Mouse (Mus musculus) embryonic fibroblast, embryonic 13.5 days (primary cell): ENCODE data around the gene Hdac8.

ENCODE experiments used
- CTCF ChIP-seq: IDR thresholded peaks from 2 replicates; pipeline ENCODE4 v1.5.1; 2011; ENCODE audit warnings: mild to moderate bottlenecking, control low read depth, low read length, moderate library complexity, borderline replicate concordance; ENCODE audit not compliant: insufficient read depth
- POLR2A ChIP-seq: IDR thresholded peaks from 2 replicates; pipeline ENCODE4 v1.6.1; 2011; ENCODE audit warnings: low read depth, mild to moderate bottlenecking, control low read depth, low read length, moderate library complexity

GRCm38 (mm10) chrX:102366510-102366909, 138.6 kb downstream of the Hdac8 start:
- no peak for TF ChIP-seq CTCF
- TF ChIP-seq POLR2A: no peak
